Mouse (Mus musculus): ENCODE measurements at regions not wholly inside any gene's neighbourhood (a gene's known extent, or its start where the extent isn't known, plus 50 kb on each side); places are given as distances from the start of the nearest gene placed in this dataset.

GRCm38 (mm10) chr3:38647737-38648330, 163.2 kb upstream of the Ankrd50 start:
- Histone ChIP-seq H3K9ac (replicated peaks; ENCODE audit: low read depth, low read length) (no peak overlapping the region), H3K27ac (ENCODE audit: low read depth) (no peak overlapping the region), H3K9me3 (replicated peaks; ENCODE audit: control insufficient read depth, low read length) (no peaks in the 10 kb centered on the region), H3K4me3 (ENCODE audit: low read depth, low read length) (no peak overlapping the region), H3K27me3 (ENCODE audit: control insufficient read depth, insufficient read depth, low read length) (no peaks in the 10 kb centered on the region), H3K36me3 (replicated peaks; ENCODE audit: control insufficient read depth, insufficient read depth, low read length) (no peaks in the 10 kb centered on the region), H3K4me2 (ENCODE audit: low read depth, low read length) (no peak overlapping the region), H3K4me1 (ENCODE audit: control insufficient read depth, insufficient read depth) (no peaks in the 10 kb centered on the region)
- no peak for DNase-seq (ENCODE audit: low spot score)
- TF ChIP-seq CTCF (IDR thresholded peaks at IDR 0.05; ENCODE audit: low read depth) (no peak), EP300 (IDR thresholded peaks at IDR 0.05; ENCODE audit: low read depth) (no peak)
- no peak for ATAC-seq (ENCODE audit: insufficient read depth, low read depth)
- 88% methylated on average over 7 of the region's 7 CpGs for WGBS

GRCm38 (mm10) chr3:38641733-38642132, 157.1 kb upstream of the Ankrd50 start:
- DNase-seq (ENCODE audit: low spot score) (no peak), ATAC-seq (ENCODE audit: insufficient read depth, low read depth) (no peak)
- no peak overlapping the region for H3K4me2 ChIP-seq (ENCODE audit: low read depth, low read length)
- H3K9ac ChIP-seq (replicated peaks; ENCODE audit: low read depth, low read length): no peak overlapping the region
- H3K27ac ChIP-seq (ENCODE audit: low read depth): no peak overlapping the region
- H3K27me3 ChIP-seq (ENCODE audit: control insufficient read depth, insufficient read depth, low read length): no peaks in the 10 kb centered on the region
- H3K4me1 ChIP-seq (ENCODE audit: control insufficient read depth, insufficient read depth): no peaks in the 10 kb centered on the region
- WGBS: 19% methylated on average over 1 of the region's 1 CpGs
- H3K9me3 ChIP-seq (replicated peaks; ENCODE audit: control insufficient read depth, low read length): no peaks in the 10 kb centered on the region
- no peak overlapping the region for H3K4me3 ChIP-seq (ENCODE audit: low read depth, low read length)
- no peaks in the 10 kb centered on the region for H3K36me3 ChIP-seq (replicated peaks; ENCODE audit: control insufficient read depth, insufficient read depth, low read length)
- TF ChIP-seq EP300 (IDR thresholded peaks at IDR 0.05; ENCODE audit: low read depth) (no peak), CTCF (IDR thresholded peaks at IDR 0.05; ENCODE audit: low read depth) (no peak)

DNA sequence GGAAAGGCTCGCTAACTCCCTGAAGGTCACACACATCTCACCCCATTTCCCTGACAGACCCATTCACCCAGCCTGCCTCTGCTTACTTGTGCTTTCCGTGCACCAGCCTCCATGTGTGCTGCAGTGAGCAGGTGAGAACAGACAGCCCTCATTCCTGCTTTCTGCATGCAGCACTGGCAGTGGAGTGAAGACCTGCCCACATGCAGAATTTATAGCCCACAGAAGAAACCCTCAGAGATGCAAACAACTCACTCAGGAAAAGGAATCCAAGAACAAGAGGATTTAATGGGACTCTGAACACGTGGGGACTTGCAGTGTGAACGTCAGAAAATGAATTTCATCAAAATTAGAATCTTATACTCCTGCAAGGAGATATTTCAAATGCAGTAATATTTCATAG, 152.2 kb upstream of the Ankrd50 start:
- H3K4me1 ChIP-seq (ENCODE audit: control insufficient read depth, insufficient read depth): no peaks in the 10 kb centered on the region
- ATAC-seq (ENCODE audit: insufficient read depth, low read depth): no peak
- 71% methylated on average over 4 of the region's 4 CpGs for WGBS

DNA sequence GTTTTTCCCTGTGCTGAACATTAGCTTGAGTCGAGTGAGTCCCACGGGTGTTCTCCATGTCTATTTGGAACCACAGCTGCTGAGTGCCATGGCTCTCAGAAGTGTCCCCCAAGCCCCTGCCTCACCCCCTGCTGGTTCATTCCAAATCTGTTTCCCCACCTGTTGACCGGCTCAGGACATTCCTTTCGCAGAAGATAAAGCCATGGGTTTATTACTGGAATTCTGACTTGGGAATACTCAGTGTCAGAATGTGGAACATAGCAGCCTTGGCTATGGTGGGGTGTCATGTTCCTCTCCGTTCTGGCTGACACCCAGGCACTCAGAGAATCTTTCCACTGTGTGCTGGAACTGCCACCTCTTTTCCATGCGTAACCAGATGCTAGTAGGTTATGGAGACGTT, 148.7 kb upstream of the Ankrd50 start:
- no peaks in the 10 kb centered on the region for H3K9me3 ChIP-seq (replicated peaks; ENCODE audit: control insufficient read depth, low read length)
- H3K4me1 ChIP-seq (ENCODE audit: control insufficient read depth, insufficient read depth): no peaks in the 10 kb centered on the region
- H3K36me3 ChIP-seq (replicated peaks; ENCODE audit: control insufficient read depth, insufficient read depth, low read length): no peaks in the 10 kb centered on the region
- no peak overlapping the region for H3K4me3 ChIP-seq (ENCODE audit: low read depth, low read length)
- WGBS: 27% methylated on average over 7 of the region's 7 CpGs
- no peak overlapping the region for H3K4me2 ChIP-seq (ENCODE audit: low read depth, low read length)
- H3K27me3 ChIP-seq (ENCODE audit: control insufficient read depth, insufficient read depth, low read length): no peaks in the 10 kb centered on the region
- H3K27ac ChIP-seq (ENCODE audit: low read depth): peak overlapping the region; percentile 58
- no peak; the same call in 1 of the 2 replicates for TF ChIP-seq CTCF (IDR thresholded peaks at IDR 0.05; ENCODE audit: low read depth)
- TF ChIP-seq EP300 (IDR thresholded peaks at IDR 0.05; ENCODE audit: low read depth): 0 out of 2 replicates have a peak, but pooled peaks have one; percentile 44
- ATAC-seq (ENCODE audit: insufficient read depth, low read depth): peak; percentile 93
- H3K9ac ChIP-seq (replicated peaks; ENCODE audit: low read depth, low read length): no peak overlapping the region
- DNase-seq (ENCODE audit: low spot score): peak; percentile 73

More for the DNA sequence above, 152.2 kb upstream of the Ankrd50 start:
- no peak overlapping the region for H3K4me2 ChIP-seq (ENCODE audit: low read depth, low read length)
- DNase-seq (ENCODE audit: low spot score): no peak
- no peak overlapping the region for H3K4me3 ChIP-seq (ENCODE audit: low read depth, low read length)
- H3K27me3 ChIP-seq (ENCODE audit: control insufficient read depth, insufficient read depth, low read length): no peaks in the 10 kb centered on the region
- no peaks in the 10 kb centered on the region for H3K36me3 ChIP-seq (replicated peaks; ENCODE audit: control insufficient read depth, insufficient read depth, low read length)
- H3K9me3 ChIP-seq (replicated peaks; ENCODE audit: control insufficient read depth, low read length): no peaks in the 10 kb centered on the region
- no peak overlapping the region for H3K9ac ChIP-seq (replicated peaks; ENCODE audit: low read depth, low read length)
- H3K27ac ChIP-seq (ENCODE audit: low read depth): no peak overlapping the region
- no peak for TF ChIP-seq EP300 (IDR thresholded peaks at IDR 0.05; ENCODE audit: low read depth)
- TF ChIP-seq CTCF (IDR thresholded peaks at IDR 0.05; ENCODE audit: low read depth): no peak

GRCm38 (mm10) chr3:38625575-38626184, 141.0 kb upstream of the Ankrd50 start:
- H3K27ac ChIP-seq (ENCODE audit: low read depth): no peak overlapping the region
- DNase-seq (ENCODE audit: low spot score): peak; percentile 10
- WGBS: 33% methylated on average over 12 of the region's 12 CpGs

More at GRCm38 (mm10) chr3:38625575-38626184, 141.0 kb upstream of the Ankrd50 start:
- no peaks in the 10 kb centered on the region for H3K4me1 ChIP-seq (ENCODE audit: control insufficient read depth, insufficient read depth)
- H3K9ac ChIP-seq (replicated peaks; ENCODE audit: low read depth, low read length): no peak overlapping the region
- H3K4me3 ChIP-seq (ENCODE audit: low read depth, low read length): no peak overlapping the region
- peak; percentile 67; the same call in 1 of the 2 replicates for ATAC-seq (ENCODE audit: insufficient read depth, low read depth)
- H3K4me2 ChIP-seq (ENCODE audit: low read depth, low read length): no peak overlapping the region
- no peaks in the 10 kb centered on the region for H3K9me3 ChIP-seq (replicated peaks; ENCODE audit: control insufficient read depth, low read length)
- no peaks in the 10 kb centered on the region for H3K36me3 ChIP-seq (replicated peaks; ENCODE audit: control insufficient read depth, insufficient read depth, low read length)
- H3K27me3 ChIP-seq (ENCODE audit: control insufficient read depth, insufficient read depth, low read length): no peaks in the 10 kb centered on the region
- TF ChIP-seq EP300 (IDR thresholded peaks at IDR 0.05; ENCODE audit: low read depth) (no peak), CTCF (IDR thresholded peaks at IDR 0.05; ENCODE audit: low read depth) (no peak)
